Mouse (Mus musculus) gastrocnemius, adult 2 months (tissue): ENCODE results near the gene Mrpl44. TPM values are rescaled to one million over a fixed set of nuclear protein-coding genes. Genes with fewer than 3 reads are reported as not detected.
A peak's percentile ranks its signal among the peaks of the same experiment; 100 is the strongest.

Experiments used
- DNase-seq: peaks from one replicate; pipeline ENCODE4 v3.0.0; 2022
- H3K27ac ChIP-seq: fragments of 200-600 bp; 2 replicates; pipeline ENCODE4 v1.8.1; 2022; ENCODE audit warnings: mild to moderate bottlenecking
- H3K4me3 ChIP-seq: fragments of 200-600 bp; 2 replicates; pipeline ENCODE4 v1.8.1; 2022; ENCODE audit warnings: mild to moderate bottlenecking, moderate library complexity
- CTCF ChIP-seq: fragments of 200-600 bp; IDR thresholded peaks from 2 replicates; pipeline ENCODE4 v1.8.1; 2022; ENCODE audit warnings: antibody characterized with exemption, mild to moderate bottlenecking, moderate library complexity
- intact Hi-C: fragments of 180-260 bp; cut with DNase I; formaldehyde crosslinking; loops from one replicate; pipeline ENCODE4 v1.15.1; 2025
- total RNA-seq, 2 experiments: library from RNA; stranded (reverse); gene quantifications; 2 replicates each; pipeline ENCODE4 v1.2.3; 2021

The Mrpl44 gene
- total RNA-seq, 2 experiments from 2014 or later, result 27.9 to 34.5 TPM

DNA sequence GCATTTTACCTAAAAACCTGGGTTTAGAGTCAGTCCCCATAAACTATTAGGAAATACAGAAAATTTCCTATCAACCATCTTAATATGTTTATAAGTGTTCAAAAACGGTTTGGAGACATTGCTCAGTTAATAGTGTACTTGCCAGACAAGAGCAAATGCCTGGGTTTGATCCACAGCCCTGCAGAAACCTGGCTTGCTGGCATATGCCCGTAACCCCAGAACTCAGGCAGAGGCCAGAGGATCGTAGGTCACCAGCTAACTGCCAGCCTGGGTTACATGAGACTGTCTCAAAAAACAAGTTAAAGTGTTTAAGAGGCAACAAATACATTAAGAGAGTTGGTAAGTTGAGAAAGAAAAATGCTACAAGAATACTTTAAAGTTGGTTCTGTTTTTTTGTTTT lies 20.9 kb upstream of the Mrpl44 start:
- Histone ChIP-seq H3K27ac (peak overlapping the region; percentile 97), H3K4me3 (peak overlapping the region; percentile 17)
- peak; percentile 54 for DNase-seq
- intact Hi-C loops, result loop anchor here (5.0 kb wide), 1 partner anchor 48 kb away; no protein-coding TSS in a partner anchor
- no peak for TF ChIP-seq CTCF

DNA sequence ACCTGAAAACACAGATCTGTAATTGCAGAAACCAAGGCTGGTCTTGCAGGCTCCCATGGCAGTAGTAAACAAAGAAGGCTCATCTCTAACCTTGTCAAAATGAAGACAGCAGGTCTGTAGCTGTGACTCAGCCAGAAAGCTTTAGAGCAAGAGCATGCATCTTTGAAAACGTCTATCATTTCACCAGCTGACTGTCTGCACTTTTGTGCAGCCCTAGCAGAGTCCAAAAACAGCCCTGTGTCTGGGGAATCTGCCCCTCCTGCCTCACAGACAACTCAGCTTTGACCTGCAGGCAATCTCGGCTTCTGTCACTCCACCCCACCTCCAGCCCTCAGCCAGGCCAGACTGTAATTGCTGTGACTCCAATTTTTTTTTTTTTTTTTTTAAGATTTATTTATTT lies 20.4 kb upstream of the Mrpl44 start:
- intact Hi-C loops, result no loop called here
- peak; percentile 47 for DNase-seq

GRCm38 (mm10) chr1:79756417-79756816 lies 19.4 kb upstream of the Mrpl44 start:
- peak; percentile 80 for DNase-seq
- Histone ChIP-seq H3K27ac (peak overlapping the region; percentile 97), H3K4me3 (no peak overlapping the region)
- intact Hi-C loops, result no loop called here
- no peak for TF ChIP-seq CTCF

More for the DNA sequence above, 20.4 kb upstream of the Mrpl44 start:
- Histone ChIP-seq H3K4me3 (no peak overlapping the region), H3K27ac (peak overlapping the region; percentile 97)
- no peak for TF ChIP-seq CTCF

DNA sequence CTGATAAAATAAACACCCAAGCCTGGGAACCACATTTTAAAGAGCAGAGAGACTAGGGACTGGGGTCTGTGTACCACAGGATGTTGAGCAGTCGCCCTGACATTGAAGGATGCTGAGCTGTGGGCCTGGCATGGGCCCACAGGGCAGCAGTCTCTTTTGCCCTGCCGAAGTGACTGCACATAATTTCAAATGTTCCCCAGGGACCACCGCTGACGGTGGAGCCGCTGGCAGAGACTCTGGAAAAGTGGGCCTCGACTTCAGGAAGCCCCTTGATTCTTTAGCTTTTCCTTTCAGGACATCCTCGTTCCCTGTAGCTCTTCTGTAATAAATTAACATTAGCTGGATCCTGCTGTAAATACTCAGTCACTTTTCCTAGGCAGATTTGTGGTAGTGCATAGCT lies 18.7 kb upstream of the Mrpl44 start:
- intact Hi-C loops, result no loop called here
- H3K4me3 ChIP-seq, result no peak overlapping the region; the same call in 1 of the 2 replicates
- no peak for DNase-seq
- peak overlapping the region; percentile 97 for H3K27ac ChIP-seq
- TF ChIP-seq CTCF, result no peak

DNA sequence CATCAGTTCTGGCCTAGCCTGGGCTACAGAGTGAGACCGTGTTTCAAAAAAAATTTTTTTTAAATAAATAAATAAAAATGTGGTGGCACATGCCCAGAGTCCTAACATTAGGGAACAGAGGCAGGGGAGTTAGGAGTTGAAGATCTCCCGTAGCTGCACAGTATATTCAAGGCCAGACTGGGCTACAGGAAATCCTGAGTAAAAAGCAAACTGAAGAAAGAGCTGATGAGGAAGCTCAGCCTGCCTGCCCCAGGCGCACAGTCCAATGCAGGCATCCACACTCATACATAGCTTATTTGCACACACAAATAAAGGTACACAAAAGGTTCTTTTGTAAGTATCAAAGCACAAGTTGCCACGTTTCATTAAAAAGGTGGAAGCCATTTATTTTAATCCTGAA lies 18.2 kb upstream of the Mrpl44 start:
- peak overlapping the region; percentile 97 for H3K27ac ChIP-seq
- DNase-seq, result no peak
- intact Hi-C loops, result no loop called here
- no peak for TF ChIP-seq CTCF
- no peak overlapping the region; the same call in 1 of the 2 replicates for H3K4me3 ChIP-seq

- DNase-seq, result no peak
- intact Hi-C loops, result no loop called here
- H3K27ac ChIP-seq, result peak overlapping the region; percentile 97
- no peak for TF ChIP-seq CTCF
- H3K4me3 ChIP-seq, result no peak overlapping the region
These were observed 16.8 kb upstream of the Mrpl44 start for GRCm38 (mm10) chr1:79759006-79759405.

DNA sequence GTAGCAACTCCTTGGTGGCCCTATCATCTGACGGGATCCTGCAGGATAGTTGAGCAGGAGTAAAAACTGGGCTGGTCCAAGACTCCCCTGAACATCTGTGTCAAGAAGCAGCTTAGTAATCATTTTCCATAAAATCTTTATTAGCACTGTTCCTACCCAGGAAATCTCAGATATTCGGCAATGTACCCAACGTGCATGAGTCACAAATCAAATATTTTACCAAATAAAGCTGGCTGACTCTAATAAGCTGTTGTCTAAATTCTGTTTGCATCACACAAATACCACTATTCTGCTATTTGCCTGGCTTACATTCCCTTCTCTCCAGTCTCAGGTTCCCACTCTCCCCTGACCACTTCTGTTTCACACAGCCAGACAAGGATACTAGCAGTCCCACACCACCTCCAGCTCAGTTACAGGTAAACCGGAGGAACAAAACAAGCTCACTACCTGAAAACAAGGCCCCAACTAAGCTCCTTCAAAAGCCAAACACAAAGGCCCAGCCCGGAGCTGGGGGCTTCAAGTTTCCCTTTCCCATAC lies 16.3 kb upstream of the Mrpl44 start:
- peak overlapping the region; percentile 100 for H3K4me3 ChIP-seq
- intact Hi-C loops, result no loop called here
- peak overlapping the region; percentile 97 for H3K27ac ChIP-seq
- DNase-seq, result no peak
- no peak for TF ChIP-seq CTCF

DNA sequence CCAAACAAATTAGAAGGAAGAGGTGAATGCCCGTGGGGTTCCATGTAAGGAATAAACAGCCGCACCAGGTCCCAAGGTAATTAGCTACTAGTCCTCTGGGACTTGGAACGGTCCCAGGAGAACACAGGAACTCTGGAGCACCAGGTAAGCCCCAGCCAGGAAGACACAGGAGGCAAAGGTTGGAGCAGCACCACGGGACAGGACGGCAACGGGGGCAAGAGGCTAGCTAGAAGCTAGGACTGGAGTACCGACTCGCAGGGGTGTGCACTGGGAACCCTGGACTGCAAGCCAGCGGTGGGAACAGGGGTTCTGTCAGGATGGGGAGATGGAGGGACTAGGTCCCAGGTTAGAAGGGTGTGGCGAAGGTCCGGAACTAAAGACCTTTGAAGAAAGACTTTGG lies 15.2 kb upstream of the Mrpl44 start:
- TF ChIP-seq CTCF, result no peak
- DNase-seq, result no peak
- intact Hi-C loops, result loop anchor here (5.0 kb wide), 1 partner anchor 48 kb away; no protein-coding TSS in a partner anchor
- peak overlapping the region; percentile 100 for H3K4me3 ChIP-seq
- H3K27ac ChIP-seq, result peak overlapping the region; percentile 97

DNA sequence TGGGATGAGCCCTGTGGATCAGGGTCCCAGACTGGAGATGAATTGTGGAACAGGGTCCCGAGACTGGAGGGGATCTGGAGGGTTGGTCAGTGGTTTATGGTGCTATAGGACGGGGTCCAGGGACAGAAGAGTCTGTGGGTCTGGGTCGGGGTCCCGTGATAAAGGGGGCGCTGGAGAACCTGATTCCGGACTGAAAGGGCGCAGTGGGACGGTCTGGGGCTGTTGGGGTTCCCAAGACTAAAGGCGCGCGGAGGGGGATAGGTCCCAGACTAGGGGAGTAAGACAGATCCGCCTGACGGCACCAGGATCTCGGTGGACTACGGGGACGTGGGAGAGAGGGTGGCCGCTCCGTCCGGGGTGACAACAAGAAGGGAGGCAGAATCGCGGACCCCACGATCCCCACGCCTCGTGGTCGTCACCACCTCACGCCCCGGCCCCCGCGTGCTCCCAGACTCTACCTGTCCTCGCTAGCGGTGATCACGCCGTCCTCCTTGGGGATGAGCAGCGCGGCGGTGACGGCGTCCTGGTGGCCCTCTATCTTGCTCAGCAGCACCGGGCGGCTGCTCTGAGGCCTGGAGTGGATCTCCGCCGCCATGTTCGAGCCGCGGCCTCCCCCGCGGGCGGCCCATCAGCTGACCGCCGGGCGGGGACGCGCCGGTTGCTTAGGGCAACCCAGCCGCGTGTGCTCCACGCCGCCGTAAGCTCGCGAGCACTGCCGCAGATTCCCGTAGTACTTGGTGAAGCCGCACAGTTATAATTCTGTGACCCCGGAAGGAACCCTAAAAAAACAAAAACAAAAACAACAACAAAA lies 14.5 kb upstream of the Mrpl44 start:
- Histone ChIP-seq H3K4me3 (peak overlapping the region; percentile 100), H3K27ac (peak overlapping the region; percentile 97)
- no peak for TF ChIP-seq CTCF
- intact Hi-C loops, result loop anchor here (5.0 kb wide), 1 partner anchor 49 kb away; no protein-coding TSS in a partner anchor
- DNase-seq, result peak; percentile 91

DNA sequence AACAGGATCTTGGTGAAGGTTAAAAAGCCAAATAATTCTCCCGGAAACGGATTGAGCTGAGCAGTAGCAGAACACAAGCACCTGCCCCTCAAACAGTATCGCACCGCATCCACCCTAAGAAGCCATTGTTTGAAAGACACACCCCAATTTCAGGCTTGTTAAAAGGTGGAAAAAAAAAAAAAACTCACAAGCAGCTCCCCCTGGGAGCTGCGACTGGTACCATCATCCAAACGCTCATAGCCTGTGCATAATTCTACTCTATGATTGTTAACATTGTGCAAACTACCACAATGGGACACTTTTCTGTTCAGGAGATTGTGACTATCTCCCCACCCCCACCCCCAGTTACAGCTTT lies 13.9 kb upstream of the Mrpl44 start:
- no peak for TF ChIP-seq CTCF
- DNase-seq, result no peak
- intact Hi-C loops, result loop anchor here (5.0 kb wide), 1 partner anchor 50 kb away; no protein-coding TSS in a partner anchor
- H3K27ac ChIP-seq, result peak overlapping the region; percentile 97
- peak overlapping the region; percentile 100 for H3K4me3 ChIP-seq

GRCm38 (mm10) chr1:79762282-79763250 lies 13.3 kb upstream of the Mrpl44 start:
- no peak for TF ChIP-seq CTCF
- Histone ChIP-seq H3K27ac (peak overlapping the region; percentile 97), H3K4me3 (peak overlapping the region; percentile 100)
- no peak for DNase-seq
- intact Hi-C loops, result loop anchor here (5.0 kb wide), 1 partner anchor 50 kb away; no protein-coding TSS in a partner anchor

- DNase-seq, result no peak
- Histone ChIP-seq H3K27ac (no peak overlapping the region), H3K4me3 (no peak overlapping the region)
- intact Hi-C loops, result loop anchor here (5.0 kb wide), 1 partner anchor 52 kb away; no protein-coding TSS in a partner anchor
- no peak for TF ChIP-seq CTCF
These were observed 11.8 kb upstream of the Mrpl44 start for GRCm38 (mm10) chr1:79764031-79764430.
